25 mouse cellular contexts compared by ENCODE assay signal in genomic region chr7:122509903-122510302, GRCm38 (mm10).
DNase-seq lines count a peak whose midpoint lies in the region; ATAC-seq and TF ChIP-seq lines count a peak whose summit lies in the region.
"Had no signal": no experiment of that assay in that cellular context is flagged by ENCODE, and none has a peak within 500 bp of the region (broad histone marks: within the 10 kb centered on the region; RNA-seq: fewer than 3 reads in every experiment).

No protein-coding gene starts in this region.

- peak; percentile 72 for TF ChIP-seq EP300 in lung, postnatal 0 days (IDR thresholded peaks at IDR 0.05)

- H3K4me1 ChIP-seq in kidney, embryonic 14.5 days (ENCODE audit: control insufficient read depth, insufficient read depth, low read length): no peaks in the 10 kb centered on the region
- peaks cover 15% of the 10 kb centered on the region; the same call in 1 of the 2 replicates for H3K4me1 ChIP-seq in lung, embryonic 14.5 days (ENCODE audit: insufficient read depth)
- H3K4me1 ChIP-seq in lung, postnatal 0 days (ENCODE audit: insufficient read depth, low read depth, low read length): no peaks in the 10 kb centered on the region
- H3K4me1 ChIP-seq: forebrain, embryonic 10.5 days; hindbrain, embryonic 12.5 days; intestine, embryonic 15.5 days; limb, embryonic 12.5 days; liver, embryonic 15.5 days; midbrain, embryonic 12.5 days; neural tube, embryonic 13.5 days had no signal

- intact Hi-C loops in gastrocnemius, postnatal 36 days (cut with DNase I): no loop called here

- no peaks in the 10 kb centered on the region for H3K27me3 ChIP-seq in kidney, embryonic 14.5 days (ENCODE audit: control insufficient read depth, insufficient read depth, low read length)
- no peaks in the 10 kb centered on the region for H3K27me3 ChIP-seq in lung, embryonic 14.5 days (ENCODE audit: insufficient read depth, low read length)
- no peaks in the 10 kb centered on the region for H3K27me3 ChIP-seq in lung, postnatal 0 days (replicated peaks; ENCODE audit: insufficient read depth, low read length)
- H3K27me3 ChIP-seq: embryonic facial prominence, embryonic 12.5 days; forebrain, embryonic 15.5 days; hindbrain, embryonic 12.5 days; intestine, embryonic 15.5 days; limb, embryonic 12.5 days; liver, embryonic 15.5 days; midbrain, embryonic 12.5 days; neural tube, embryonic 13.5 days had no signal

- H3K27ac ChIP-seq in kidney, embryonic 14.5 days (ENCODE audit: low read depth, low read length): no peak overlapping the region
- H3K27ac ChIP-seq in lung, embryonic 14.5 days (ENCODE audit: low read depth): no peak overlapping the region
- H3K27ac ChIP-seq in lung, postnatal 0 days (ENCODE audit: low read length): no peak overlapping the region
- H3K27ac ChIP-seq: embryonic facial prominence, embryonic 12.5 days; forebrain, embryonic 10.5 days; forebrain, embryonic 15.5 days; hindbrain, embryonic 12.5 days; hindbrain, postnatal 0 days; intestine, embryonic 15.5 days; limb, embryonic 12.5 days; liver, embryonic 15.5 days; midbrain, embryonic 12.5 days; neural tube, embryonic 13.5 days had no signal

- H3K36me3 ChIP-seq in kidney, embryonic 14.5 days (ENCODE audit: control insufficient read depth, insufficient read depth, low read length): no peaks in the 10 kb centered on the region
- no peaks in the 10 kb centered on the region for H3K36me3 ChIP-seq in lung, embryonic 14.5 days (ENCODE audit: insufficient read depth)
- H3K36me3 ChIP-seq in lung, postnatal 0 days (ENCODE audit: insufficient read depth, low read length): no peaks in the 10 kb centered on the region
- H3K36me3 ChIP-seq: embryonic facial prominence, embryonic 12.5 days; forebrain, embryonic 10.5 days; forebrain, embryonic 15.5 days; hindbrain, embryonic 12.5 days; intestine, embryonic 15.5 days; limb, embryonic 12.5 days; liver, embryonic 15.5 days; midbrain, embryonic 12.5 days; neural tube, embryonic 13.5 days had no signal

- DNase-seq in kidney, adult 8-10 months: no peak
- peak; percentile 94 for DNase-seq in lung, embryonic 14.5 days
- DNase-seq in lung, postnatal 0 days (ENCODE audit: low spot score): peak; percentile 73
- peak; percentile 53 to 83 for DNase-seq in lung, postnatal 4 days
- no peak for DNase-seq in gastrocnemius, postnatal 36 days
- DNase-seq: adrenal gland, postnatal 36 days; cerebellum, adult 18-20 months; cerebellum, postnatal 10 days; gastrocnemius, postnatal 25 days; heart, postnatal 36 days; kidney, adult 9 months; kidney, postnatal 25 days; thymus, postnatal 4 days had no signal

- ATAC-seq in kidney, embryonic 14.5 days (ENCODE audit: low FRiP score, low TSS enrichment): peak; percentile 64; the same call in 1 of the 2 replicates
- peak; percentile 94 for ATAC-seq in lung, embryonic 14.5 days (ENCODE audit: insufficient read depth)
- ATAC-seq in lung, postnatal 0 days: peak; percentile 81
- no peak for ATAC-seq in erythroid progenitor cell, adult 5-6 weeks (replicated peaks; ENCODE audit: low FRiP score, poor library complexity, severe bottlenecking)
- ATAC-seq: forebrain, embryonic 15.5 days; hindbrain, postnatal 0 days; intestine, embryonic 15.5 days had no signal

- H3K4me2 ChIP-seq in kidney, embryonic 14.5 days (replicated peaks; ENCODE audit: low read depth, low read length): no peak overlapping the region
- H3K4me2 ChIP-seq in lung, embryonic 14.5 days: no peak overlapping the region
- H3K4me2 ChIP-seq in lung, postnatal 0 days (replicated peaks; ENCODE audit: low read depth, low read length): no peak overlapping the region
- H3K4me2 ChIP-seq: embryonic facial prominence, embryonic 12.5 days; forebrain, embryonic 15.5 days; hindbrain, embryonic 12.5 days; intestine, embryonic 15.5 days; limb, embryonic 12.5 days; liver, embryonic 15.5 days; midbrain, embryonic 12.5 days; neural tube, embryonic 13.5 days had no signal

- no peak overlapping the region for H3K9ac ChIP-seq in kidney, embryonic 14.5 days (ENCODE audit: low read depth, low read length)
- no peak overlapping the region for H3K9ac ChIP-seq in lung, embryonic 14.5 days
- H3K9ac ChIP-seq in lung, postnatal 0 days (replicated peaks; ENCODE audit: low read depth): no peak overlapping the region
- H3K9ac ChIP-seq: embryonic facial prominence, embryonic 12.5 days; forebrain, embryonic 15.5 days; hindbrain, embryonic 12.5 days; intestine, embryonic 15.5 days; limb, embryonic 12.5 days; liver, embryonic 15.5 days; midbrain, embryonic 12.5 days; neural tube, embryonic 13.5 days had no signal

- no peak overlapping the region for H3K4me3 ChIP-seq in kidney, embryonic 14.5 days (ENCODE audit: low read length)
- no peak overlapping the region for H3K4me3 ChIP-seq in lung, embryonic 14.5 days (ENCODE audit: low read depth, low read length)
- H3K4me3 ChIP-seq in lung, postnatal 0 days (ENCODE audit: low read depth, low read length): no peak overlapping the region
- H3K4me3 ChIP-seq: embryonic facial prominence, embryonic 12.5 days; forebrain, embryonic 10.5 days; forebrain, embryonic 15.5 days; hindbrain, embryonic 12.5 days; intestine, embryonic 15.5 days; limb, embryonic 12.5 days; liver, embryonic 15.5 days; midbrain, embryonic 12.5 days; neural tube, embryonic 13.5 days had no signal

- TF ChIP-seq CTCF in lung, embryonic 14.5 days (IDR thresholded peaks at IDR 0.05; ENCODE audit: low read depth): no peak
- no peak for TF ChIP-seq CTCF in lung, postnatal 0 days (IDR thresholded peaks at IDR 0.05)

- WGBS in kidney, embryonic 14.5 days: 30% methylated on average over 7 of the region's 7 CpGs
- 3% methylated on average over 7 of the region's 7 CpGs for WGBS in lung, embryonic 14.5 days
- WGBS in lung, postnatal 0 days: 12% methylated on average over 7 of the region's 7 CpGs

- H3K9me3 ChIP-seq in kidney, embryonic 14.5 days (ENCODE audit: control insufficient read depth, low read length): no peaks in the 10 kb centered on the region
- no peaks in the 10 kb centered on the region for H3K9me3 ChIP-seq in lung, embryonic 14.5 days (ENCODE audit: low read depth, low read length)
- H3K9me3 ChIP-seq in lung, postnatal 0 days (ENCODE audit: low read length): no peaks in the 10 kb centered on the region
- H3K9me3 ChIP-seq: embryonic facial prominence, embryonic 12.5 days; forebrain, embryonic 10.5 days; forebrain, embryonic 15.5 days; hindbrain, embryonic 12.5 days; intestine, embryonic 15.5 days; limb, embryonic 12.5 days; liver, embryonic 15.5 days; midbrain, embryonic 12.5 days; neural tube, embryonic 13.5 days had no signal

Comparison
In these comparisons a context has a peak if more than half of its experiments do, and no peak if none do; other contexts are left out.
1. DNase-seq: peak in lung, embryonic 14.5 days (single experiment), lung, postnatal 0 days (single experiment) and lung, postnatal 4 days (2 of 2); none in kidney, adult 8-10 months (0 of 2) and gastrocnemius, postnatal 36 days (0 of 2).